Mouse (Mus musculus): Measurements from ENCODE around the gene Abcc8.

DNA sequence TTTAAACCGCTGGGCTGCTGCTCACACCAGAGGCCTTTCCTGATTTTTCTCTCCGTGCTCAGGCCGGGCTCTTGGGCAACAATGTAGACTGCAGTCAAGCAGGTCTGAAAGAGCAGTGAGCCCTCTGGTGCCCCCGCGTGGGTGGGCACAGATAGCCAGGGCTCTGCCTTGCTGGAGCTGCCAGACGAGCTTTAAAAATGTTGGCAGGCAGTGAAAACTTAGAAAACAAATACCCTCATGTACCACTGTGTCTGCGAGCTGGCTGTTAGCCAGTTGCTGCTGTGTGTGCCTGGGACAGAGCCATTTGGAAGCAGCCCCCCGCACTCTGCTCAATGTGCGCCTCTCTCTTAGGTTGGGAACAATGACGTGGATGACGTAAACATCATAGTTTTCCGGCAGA is 102.2 kb downstream of the Abcc8 start:
- TF ChIP-seq HCFC1 (IDR thresholded peaks at IDR 0.05; ENCODE audit: borderline replicate concordance, insufficient read depth, low read length) (no peak), CHD2 (IDR thresholded peaks at IDR 0.05; ENCODE audit: low read depth, low read length) (no peak), MAFK (IDR thresholded peaks at IDR 0.05; ENCODE audit: insufficient read depth, low read depth, low read length) (no peak)
